Mouse (Mus musculus): ENCODE measurements at regions not wholly inside any gene's neighbourhood (a gene's known extent, or its start where the extent isn't known, plus 50 kb on each side); places are given as distances from the start of the nearest gene placed in this dataset.

DNA sequence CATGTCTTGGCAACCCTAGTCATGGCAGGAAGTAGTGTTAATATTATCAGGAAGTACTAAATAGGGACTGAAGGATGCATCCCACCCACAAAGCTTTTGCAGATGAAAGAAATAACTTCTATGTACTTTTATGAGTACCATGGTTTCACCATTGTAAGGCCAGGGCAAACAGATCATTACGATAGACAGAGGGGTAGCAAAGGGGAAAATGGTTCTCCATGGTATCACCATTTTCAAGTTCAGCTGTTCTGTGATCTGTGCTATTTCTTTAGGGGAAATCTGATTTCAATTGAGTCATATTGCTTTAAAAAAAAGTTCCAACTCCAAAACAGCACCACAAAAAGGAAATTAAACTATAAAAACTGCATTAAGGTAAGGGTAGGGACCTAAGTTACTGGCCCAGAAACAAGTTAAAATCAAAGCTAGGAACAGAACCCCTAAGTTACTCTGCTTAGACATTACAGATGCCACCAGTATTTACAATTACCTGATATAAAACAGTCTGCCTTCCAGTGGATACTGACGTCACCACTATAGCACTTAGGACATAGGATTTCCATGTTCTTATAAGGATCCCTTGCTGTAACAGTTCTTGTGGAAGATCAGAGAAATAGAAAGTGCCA lies 610.4 kb downstream of the Bcl11a start:
- DNase-seq (ENCODE audit: low spot score): no peak

GRCm38 (mm10) chr11:24689807-24690333 lies 612.0 kb downstream of the Bcl11a start:
- DNase-seq (ENCODE audit: low spot score): peak; percentile 18

DNA sequence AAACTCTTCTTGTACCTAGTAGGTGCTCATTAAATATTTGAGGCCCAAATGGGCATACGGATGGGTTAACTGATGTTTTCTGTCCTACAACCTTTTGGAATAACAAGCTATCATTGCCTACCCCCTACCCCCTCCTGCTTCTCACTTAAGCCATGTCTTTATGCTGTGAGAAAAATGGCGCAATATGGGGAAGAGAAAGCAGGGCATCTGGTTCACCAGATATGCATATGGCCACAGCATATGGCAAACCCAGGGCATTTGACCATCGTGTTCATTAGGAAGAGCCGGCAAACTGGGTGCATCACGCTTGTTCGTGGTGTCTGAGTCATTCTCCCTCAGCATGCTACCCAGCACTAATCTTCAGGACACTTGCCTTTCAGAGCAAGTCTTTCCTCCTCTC lies 616.1 kb downstream of the Bcl11a start:
- DNase-seq (ENCODE audit: low spot score): no peak

DNA sequence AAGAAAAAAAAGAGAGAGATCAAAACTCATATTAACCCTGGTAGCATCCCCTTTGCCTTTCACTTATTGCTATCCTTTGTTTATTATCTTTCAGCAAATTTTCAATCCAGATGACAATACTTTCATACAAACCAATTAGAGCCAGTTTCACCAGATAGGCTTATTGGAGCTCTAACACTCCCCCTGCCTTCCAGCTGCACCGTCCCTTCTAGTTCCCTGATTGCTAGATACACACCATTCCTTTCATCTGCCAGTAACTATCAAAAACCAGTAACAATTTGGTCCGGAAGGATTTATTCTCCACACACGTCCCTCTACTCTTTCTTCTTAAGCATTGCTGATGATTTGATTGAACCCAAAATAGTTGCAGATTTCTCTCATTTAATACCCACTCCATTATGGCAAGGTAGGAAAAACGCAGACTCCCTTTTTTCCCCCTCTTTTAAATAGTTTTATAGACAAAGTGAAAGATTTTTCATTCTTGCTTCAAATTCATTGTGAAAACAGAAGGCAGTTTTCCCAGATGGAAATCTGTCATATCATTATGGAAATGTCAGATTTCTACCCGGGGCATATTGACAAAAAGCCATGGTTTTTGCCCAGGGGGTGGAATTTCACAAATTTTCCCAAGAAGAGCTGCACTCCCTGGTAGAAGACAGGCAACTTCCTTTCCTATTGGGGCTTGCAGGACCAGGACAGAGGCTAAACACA lies 617.3 kb downstream of the Bcl11a start:
- no peak for DNase-seq (ENCODE audit: low spot score)

GRCm38 (mm10) chr11:24696561-24696960 lies 618.7 kb downstream of the Bcl11a start:
- no peak for DNase-seq (ENCODE audit: low spot score)

GRCm38 (mm10) chr11:24708790-24709189 lies 630.9 kb downstream of the Bcl11a start:
- DNase-seq (ENCODE audit: low spot score): no peak

DNA sequence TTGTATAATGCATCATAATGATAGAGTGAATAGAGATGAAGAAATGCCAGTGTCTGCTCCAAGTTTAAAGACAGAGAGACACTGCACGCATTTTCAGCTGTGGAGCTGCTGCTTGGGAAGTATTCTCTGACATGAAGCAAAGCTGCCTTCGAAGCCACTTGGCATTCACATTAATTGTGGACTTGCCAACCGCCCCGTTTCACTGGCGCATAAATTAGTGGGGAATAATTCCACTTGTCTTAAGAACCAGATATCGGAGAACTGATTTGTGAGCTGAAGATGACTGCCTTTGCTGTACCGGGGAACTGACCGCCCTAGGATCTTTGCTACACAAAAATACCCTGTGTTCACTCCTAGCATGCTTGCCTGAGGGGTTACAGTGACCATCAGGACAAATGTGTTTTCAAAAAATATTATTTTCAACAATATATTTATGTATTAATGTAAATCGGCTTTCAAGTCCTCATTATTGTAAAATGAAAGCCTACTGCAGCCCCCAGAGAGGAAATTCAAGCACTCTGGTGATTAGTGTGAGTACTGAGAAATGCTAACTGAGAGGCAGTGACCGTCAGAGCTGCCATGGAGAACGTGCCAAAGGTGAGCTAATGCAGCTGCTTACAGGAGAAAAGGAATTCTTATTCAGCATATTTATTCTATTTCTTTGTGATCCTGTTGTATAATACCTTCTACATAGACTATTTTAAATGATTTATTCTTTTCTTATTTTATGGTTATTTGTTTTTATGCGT lies 638.9 kb downstream of the Bcl11a start:
- peak; percentile 34 for DNase-seq (ENCODE audit: low spot score)

DNA sequence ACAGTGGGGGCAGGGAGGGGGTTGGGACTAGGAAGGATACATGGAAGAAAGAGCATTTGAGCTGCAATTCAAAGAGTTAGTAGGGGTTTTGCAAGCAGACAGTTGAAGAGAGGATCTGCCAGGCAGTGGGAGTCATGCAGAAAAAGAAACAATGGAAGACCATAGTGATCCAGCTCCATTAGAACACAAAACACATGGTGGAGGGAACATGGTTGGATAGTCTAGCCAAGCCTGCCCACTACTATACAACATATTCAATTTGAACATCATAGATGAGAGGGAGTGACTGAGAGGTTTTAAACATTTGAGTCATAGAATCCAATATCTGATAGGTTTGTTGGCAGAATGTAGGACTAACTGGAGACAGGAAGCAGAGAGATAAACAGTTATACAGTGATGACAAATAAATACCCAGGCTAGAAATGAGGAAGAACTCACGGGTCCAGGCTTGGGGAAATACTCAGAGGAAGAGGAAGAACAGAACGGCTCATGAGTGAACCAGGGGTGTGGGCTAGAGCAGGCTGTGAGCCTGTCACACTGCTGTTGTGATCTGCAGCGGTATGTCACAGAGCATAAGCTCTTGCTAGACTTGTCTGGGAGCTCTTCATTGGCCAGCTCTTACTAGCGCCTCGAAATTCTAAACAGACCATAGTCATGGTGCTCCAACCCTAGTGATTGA lies 646.5 kb downstream of the Bcl11a start:
- no peak for DNase-seq (ENCODE audit: low spot score)

GRCm38 (mm10) chr11:24726331-24726730 lies 648.5 kb downstream of the Bcl11a start:
- no peak for DNase-seq (ENCODE audit: low spot score)

DNA sequence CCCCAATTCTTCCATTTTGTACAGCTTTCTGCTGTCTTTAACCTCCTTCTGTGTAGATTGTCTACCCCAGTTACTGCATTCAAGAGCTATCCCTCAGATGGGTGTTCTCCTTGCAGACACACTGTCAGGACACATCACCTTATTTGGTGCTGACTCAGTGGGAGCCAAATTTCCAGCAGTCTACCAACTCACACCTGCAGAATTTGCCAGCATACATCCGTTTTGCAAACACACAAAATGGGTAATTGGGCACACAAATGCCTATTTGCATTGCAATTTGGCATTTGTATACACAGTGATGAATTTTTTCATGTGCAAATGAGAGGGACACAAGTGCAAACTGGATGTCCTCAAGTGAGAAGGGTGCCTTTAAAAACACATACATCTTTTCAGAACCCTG lies 649.5 kb downstream of the Bcl11a start:
- no peak for DNase-seq (ENCODE audit: low spot score)

- DNase-seq (ENCODE audit: low spot score): no peak
These were observed 653.6 kb downstream of the Bcl11a start for GRCm38 (mm10) chr11:24731431-24731830.

- no peak for DNase-seq (ENCODE audit: low spot score)
These were observed 661.9 kb downstream of the Bcl11a start for GRCm38 (mm10) chr11:24739710-24740255.

- no peak for DNase-seq (ENCODE audit: low spot score)
These were observed 662.6 kb downstream of the Bcl11a start for GRCm38 (mm10) chr11:24740466-24740865.

- peak; percentile 37 for DNase-seq (ENCODE audit: low spot score)
These were observed 664.7 kb downstream of the Bcl11a start for GRCm38 (mm10) chr11:24742561-24742960.

- no peak for DNase-seq (ENCODE audit: low spot score)
These were observed 665.6 kb downstream of the Bcl11a start for GRCm38 (mm10) chr11:24743439-24743838.

GRCm38 (mm10) chr11:24745841-24746240 lies 668.0 kb downstream of the Bcl11a start:
- no peak for DNase-seq (ENCODE audit: low spot score)

- DNase-seq (ENCODE audit: low spot score): no peak
These were observed 672.4 kb downstream of the Bcl11a start for GRCm38 (mm10) chr11:24750144-24750779.

- DNase-seq (ENCODE audit: low spot score): peak; percentile 28
These were observed 680.3 kb downstream of the Bcl11a start for GRCm38 (mm10) chr11:24758130-24758529.

GRCm38 (mm10) chr11:24783470-24783869 lies 705.6 kb downstream of the Bcl11a start:
- DNase-seq (ENCODE audit: low spot score): no peak

- DNase-seq (ENCODE audit: low spot score): no peak
These were observed 711.3 kb downstream of the Bcl11a start for GRCm38 (mm10) chr11:24789120-24789519.

DNA sequence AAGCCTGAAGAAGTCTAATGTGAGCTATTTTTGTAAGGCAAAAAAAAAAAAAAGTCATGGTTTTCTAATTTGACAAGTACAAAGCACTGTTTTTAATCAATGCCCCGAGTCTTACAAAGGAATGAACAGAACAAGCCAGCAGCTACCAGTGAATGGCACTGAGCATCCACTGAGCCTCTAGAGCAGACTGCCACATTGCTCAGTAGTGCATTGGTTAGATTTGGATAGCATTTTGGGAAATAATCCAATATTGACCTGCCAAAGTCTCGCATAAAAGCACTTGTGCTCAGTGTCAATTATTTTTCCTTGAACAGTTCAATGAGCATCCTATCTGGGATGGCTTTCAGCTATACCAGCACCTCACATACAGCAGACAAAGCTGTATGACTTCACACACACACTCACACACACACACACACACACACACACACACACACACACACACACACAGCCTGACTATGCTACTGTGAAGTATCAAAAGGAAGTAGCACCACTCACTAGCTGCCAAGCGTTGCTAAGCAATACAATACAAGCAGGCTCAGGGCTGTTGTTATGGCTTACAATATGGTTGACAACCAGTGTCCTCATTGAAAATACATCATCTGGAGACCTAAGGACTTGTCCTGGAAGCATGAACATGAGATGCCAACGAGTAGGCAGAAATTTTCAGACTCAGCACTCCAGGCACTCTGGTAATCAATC lies 717.8 kb downstream of the Bcl11a start:
- DNase-seq (ENCODE audit: low spot score): no peak
